Mouse (Mus musculus): ENCODE measurements around the gene Maff. TPM values are rescaled to one million over a fixed set of nuclear protein-coding genes. Genes with fewer than 3 reads are reported as not detected.

Gene Maff
- 3.8 and 6.4 TPM in 2 replicates for polyA plus RNA-seq (2012; ENCODE audit: insufficient read depth, low replicate concordance)

- H3K9me3 ChIP-seq, result peaks cover 8% of the 10 kb centered on the region; the same call in 1 of the 2 replicates
- H3K27me3 ChIP-seq (replicated peaks), result peaks cover 35% of the 10 kb centered on the region
- peaks cover 4% of the 10 kb centered on the region for H3K36me3 ChIP-seq (replicated peaks; ENCODE audit: low read length)
- TF ChIP-seq GATA1 (IDR thresholded peaks at IDR 0.05; ENCODE audit: borderline replicate concordance, low read length) (no peak), FLI1 (IDR thresholded peaks at IDR 0.05; ENCODE audit: low read length) (no peak)
- peaks cover 61% of the 10 kb centered on the region for H3K4me1 ChIP-seq
- peak within 1 kb of the TSS; percentile 99 for H3K4me3 ChIP-seq (replicated peaks)
Measured at GRCm38 (mm10) chr15:79346051-79346793, at the start of gene Maff. Maff (plus strand) TSS chr15:79346621.

- Histone ChIP-seq H3K9me3 (no peaks in the 10 kb centered on the region), H3K36me3 (replicated peaks; ENCODE audit: low read length) (peaks cover 90% of the 10 kb centered on the region), H3K4me3 (replicated peaks) (no peak overlapping the region), H3K27me3 (replicated peaks) (no peaks in the 10 kb centered on the region), H3K4me1 (peaks cover 12% of the 10 kb centered on the region)
- TF ChIP-seq FLI1 (IDR thresholded peaks at IDR 0.05; ENCODE audit: low read length) (no peak), GATA1 (IDR thresholded peaks at IDR 0.05; ENCODE audit: borderline replicate concordance, low read length) (no peak)
Measured at GRCm38 (mm10) chr15:79298553-79298952, 47.9 kb upstream of the Maff start.

GRCm38 (mm10) chr15:79299563-79300155, 46.8 kb upstream of the Maff start:
- no peaks in the 10 kb centered on the region for H3K27me3 ChIP-seq (replicated peaks)
- H3K4me1 ChIP-seq, result peaks cover 12% of the 10 kb centered on the region
- TF ChIP-seq FLI1 (IDR thresholded peaks at IDR 0.05; ENCODE audit: low read length) (no peak), GATA1 (IDR thresholded peaks at IDR 0.05; ENCODE audit: borderline replicate concordance, low read length) (no peak)
- no peak overlapping the region for H3K4me3 ChIP-seq (replicated peaks)
- no peaks in the 10 kb centered on the region for H3K9me3 ChIP-seq
- H3K36me3 ChIP-seq (replicated peaks; ENCODE audit: low read length), result peaks cover 93% of the 10 kb centered on the region

GRCm38 (mm10) chr15:79303725-79304124, 42.7 kb upstream of the Maff start:
- Histone ChIP-seq H3K36me3 (replicated peaks; ENCODE audit: low read length) (peaks cover 97% of the 10 kb centered on the region), H3K27me3 (replicated peaks) (no peaks in the 10 kb centered on the region), H3K9me3 (no peaks in the 10 kb centered on the region), H3K4me1 (peaks cover 16% of the 10 kb centered on the region), H3K4me3 (replicated peaks) (no peak overlapping the region)
- no peak for TF ChIP-seq FLI1 (IDR thresholded peaks at IDR 0.05; ENCODE audit: low read length)
- TF ChIP-seq GATA1 (IDR thresholded peaks at IDR 0.05; ENCODE audit: borderline replicate concordance, low read length), result no peak

GRCm38 (mm10) chr15:79304832-79305231, 41.6 kb upstream of the Maff start:
- H3K36me3 ChIP-seq (replicated peaks; ENCODE audit: low read length), result peaks cover 88% of the 10 kb centered on the region
- TF ChIP-seq GATA1 (IDR thresholded peaks at IDR 0.05; ENCODE audit: borderline replicate concordance, low read length) (no peak), FLI1 (IDR thresholded peaks at IDR 0.05; ENCODE audit: low read length) (no peak)
- H3K4me3 ChIP-seq (replicated peaks), result no peak overlapping the region
- peaks cover 16% of the 10 kb centered on the region for H3K4me1 ChIP-seq
- no peaks in the 10 kb centered on the region for H3K27me3 ChIP-seq (replicated peaks)
- no peaks in the 10 kb centered on the region for H3K9me3 ChIP-seq

- Histone ChIP-seq H3K4me3 (replicated peaks) (peak overlapping the region; percentile 31), H3K27me3 (replicated peaks) (no peaks in the 10 kb centered on the region), H3K36me3 (replicated peaks; ENCODE audit: low read length) (peaks cover 83% of the 10 kb centered on the region), H3K4me1 (peaks cover 16% of the 10 kb centered on the region), H3K9me3 (no peaks in the 10 kb centered on the region)
- TF ChIP-seq FLI1 (IDR thresholded peaks at IDR 0.05; ENCODE audit: low read length), result no peak
- TF ChIP-seq GATA1 (IDR thresholded peaks at IDR 0.05; ENCODE audit: borderline replicate concordance, low read length), result no peak
Measured at GRCm38 (mm10) chr15:79306043-79306637, 40.3 kb upstream of the Maff start.

- Histone ChIP-seq H3K9me3 (no peaks in the 10 kb centered on the region), H3K36me3 (replicated peaks; ENCODE audit: low read length) (peaks cover 83% of the 10 kb centered on the region), H3K4me1 (peaks cover 10% of the 10 kb centered on the region), H3K27me3 (replicated peaks) (no peaks in the 10 kb centered on the region), H3K4me3 (replicated peaks) (no peak overlapping the region)
- TF ChIP-seq GATA1 (IDR thresholded peaks at IDR 0.05; ENCODE audit: borderline replicate concordance, low read length), result no peak
- no peak for TF ChIP-seq FLI1 (IDR thresholded peaks at IDR 0.05; ENCODE audit: low read length)
Measured at GRCm38 (mm10) chr15:79307861-79308260, 38.6 kb upstream of the Maff start.

- Histone ChIP-seq H3K27me3 (replicated peaks) (no peaks in the 10 kb centered on the region), H3K9me3 (no peaks in the 10 kb centered on the region), H3K36me3 (replicated peaks; ENCODE audit: low read length) (peaks cover 79% of the 10 kb centered on the region), H3K4me3 (replicated peaks) (no peak overlapping the region), H3K4me1 (no peaks in the 10 kb centered on the region; the same call in 1 of the 2 replicates)
- no peak for TF ChIP-seq GATA1 (IDR thresholded peaks at IDR 0.05; ENCODE audit: borderline replicate concordance, low read length)
- TF ChIP-seq FLI1 (IDR thresholded peaks at IDR 0.05; ENCODE audit: low read length), result no peak
Measured at GRCm38 (mm10) chr15:79313848-79314369, 32.5 kb upstream of the Maff start.

GRCm38 (mm10) chr15:79321733-79322190, 24.7 kb upstream of the Maff start:
- Histone ChIP-seq H3K27me3 (replicated peaks) (no peaks in the 10 kb centered on the region), H3K36me3 (replicated peaks; ENCODE audit: low read length) (peaks cover 53% of the 10 kb centered on the region), H3K4me1 (peaks cover 69% of the 10 kb centered on the region), H3K4me3 (replicated peaks) (no peak overlapping the region), H3K9me3 (no peaks in the 10 kb centered on the region)
- no peak for TF ChIP-seq FLI1 (IDR thresholded peaks at IDR 0.05; ENCODE audit: low read length)
- TF ChIP-seq GATA1 (IDR thresholded peaks at IDR 0.05; ENCODE audit: borderline replicate concordance, low read length), result no peak

All from megakaryocyte, embryonic 14.5 days (primary cell).